Mouse (Mus musculus) gastrocnemius, postnatal 36 days (tissue): ENCODE data around the gene Gabbr2. TPM values are rescaled to one million over a fixed set of nuclear protein-coding genes. Genes with fewer than 3 reads are reported as not detected.
A peak's percentile ranks its signal among the peaks of the same experiment; 100 is the strongest.

Experiments
- DNase-seq, 2 experiments: peaks; one replicate each; pipeline ENCODE4 v3.0.0; 2022
- intact Hi-C: fragments of 180-260 bp; cut with DNase I; formaldehyde crosslinking; loops from one replicate; pipeline ENCODE4 v1.15.1; 2025
- total RNA-seq, 2 experiments: library from RNA; stranded (reverse); gene quantifications; 2 replicates each; pipeline ENCODE4 v1.2.3; 2021

The Gabbr2 gene
- total RNA-seq, 2 experiments from 2014 or later = 0.08 TPM; not detected in 1

GRCm38 (mm10) chr4:46989842-46990241 is 1.8 kb downstream of the Gabbr2 start:
- intact Hi-C loops = no loop called here
- no peak for DNase-seq

DNA sequence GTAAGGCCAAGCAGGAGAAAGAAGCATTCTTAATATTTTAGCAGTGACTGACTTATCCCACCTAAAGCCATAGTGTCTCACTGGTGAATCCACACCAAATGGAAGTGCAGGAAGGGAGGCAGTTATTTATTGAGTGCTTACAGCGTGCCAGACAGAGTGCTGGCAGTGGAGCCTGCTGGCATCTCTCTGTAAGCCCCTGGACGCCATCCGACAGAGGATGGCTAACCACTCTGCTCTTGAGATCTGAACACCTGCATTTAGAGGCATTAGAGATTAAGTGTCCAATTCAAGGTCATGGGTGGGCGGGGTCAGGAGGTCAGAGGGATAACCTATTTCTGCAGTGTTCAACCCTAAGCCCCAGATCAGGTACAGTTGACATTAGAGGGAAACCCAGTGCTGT is 2.8 kb downstream of the Gabbr2 start:
- intact Hi-C loops = no loop called here
- no peak for DNase-seq

- DNase-seq = no peak
- intact Hi-C loops = no loop called here
Observed at GRCm38 (mm10) chr4:46988257-46988656, 3.4 kb downstream of the Gabbr2 start.

GRCm38 (mm10) chr4:46987809-46988208 is 3.9 kb downstream of the Gabbr2 start:
- intact Hi-C loops = no loop called here

GRCm38 (mm10) chr4:46986054-46986453 is 5.6 kb downstream of the Gabbr2 start:
- intact Hi-C loops = no loop called here
- DNase-seq = no peak

More at GRCm38 (mm10) chr4:46987809-46988208, 3.9 kb downstream of the Gabbr2 start:
- DNase-seq = no peak

GRCm38 (mm10) chr4:46982912-46983311 is 8.8 kb downstream of the Gabbr2 start:
- DNase-seq = no peak
- intact Hi-C loops = no loop called here

- DNase-seq = no peak
- intact Hi-C loops = no loop called here
Observed at GRCm38 (mm10) chr4:46982094-46982493, 9.6 kb downstream of the Gabbr2 start.

- no peak for DNase-seq
- intact Hi-C loops = no loop called here
Observed at GRCm38 (mm10) chr4:46978371-46978770, 13.3 kb downstream of the Gabbr2 start.

DNA sequence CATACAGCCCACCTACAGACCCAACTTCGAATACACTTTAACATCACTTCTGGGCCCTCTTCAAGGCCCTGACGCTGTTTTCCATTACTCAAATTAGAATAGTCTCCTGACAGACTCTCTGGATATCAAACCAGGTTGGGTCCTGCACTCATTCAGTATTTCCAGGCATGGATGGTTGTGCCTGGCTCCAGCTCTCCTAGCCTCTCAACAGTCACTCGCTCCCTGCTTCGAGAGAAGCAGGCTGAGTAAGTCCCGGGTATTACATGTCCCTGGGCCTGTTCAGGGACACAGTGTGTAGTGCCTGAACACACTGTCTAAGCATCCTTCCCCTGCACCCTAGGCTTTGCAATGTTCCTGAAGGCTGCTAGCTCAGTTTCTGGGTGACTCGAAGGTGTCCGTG is 14.5 kb downstream of the Gabbr2 start:
- intact Hi-C loops = no loop called here

DNA sequence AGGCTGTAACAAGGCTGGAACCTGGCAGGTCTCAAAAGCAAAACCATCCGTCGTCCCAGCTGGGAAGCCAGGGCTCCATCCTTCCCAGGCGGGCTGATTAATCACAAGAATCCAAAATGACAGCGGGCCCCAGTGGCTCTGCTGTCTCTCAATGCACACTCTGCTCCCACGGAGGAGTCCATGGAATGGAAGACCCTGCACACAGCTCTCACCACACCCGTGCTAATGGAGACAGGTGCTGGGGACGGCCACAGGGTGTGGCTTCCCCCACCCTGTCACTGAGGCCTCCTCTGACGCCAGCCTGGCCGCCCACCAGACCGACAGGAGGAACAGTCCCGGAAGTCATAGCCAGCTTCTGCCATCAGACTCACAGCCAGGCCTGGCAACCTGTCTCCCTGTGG is 15.0 kb downstream of the Gabbr2 start:
- intact Hi-C loops = no loop called here
- no peak for DNase-seq

More for the DNA sequence above, 14.5 kb downstream of the Gabbr2 start:
- no peak for DNase-seq

DNA sequence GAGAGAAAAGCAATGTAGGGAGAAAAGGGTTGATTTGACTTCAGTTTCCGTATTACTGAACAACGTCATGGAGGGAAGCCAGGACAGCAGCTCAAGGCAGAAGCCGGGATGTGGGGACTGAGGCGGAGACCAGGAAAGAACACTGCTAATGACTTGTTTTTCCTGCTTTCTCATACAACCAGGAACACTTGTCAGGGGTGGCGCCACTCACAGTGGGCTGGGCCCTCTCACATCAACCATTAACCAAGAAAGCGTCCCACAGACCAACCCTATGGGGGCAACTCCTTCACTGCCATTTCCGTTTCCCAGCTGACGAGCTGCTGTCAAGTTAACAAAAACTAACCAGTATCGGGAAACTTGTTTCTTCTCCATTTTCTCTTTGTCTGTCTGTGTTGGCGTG is 18.4 kb downstream of the Gabbr2 start:
- no peak for DNase-seq
- intact Hi-C loops = no loop called here

- no peak for DNase-seq
- intact Hi-C loops = no loop called here
Observed at GRCm38 (mm10) chr4:46967981-46968380, 23.7 kb downstream of the Gabbr2 start.

DNA sequence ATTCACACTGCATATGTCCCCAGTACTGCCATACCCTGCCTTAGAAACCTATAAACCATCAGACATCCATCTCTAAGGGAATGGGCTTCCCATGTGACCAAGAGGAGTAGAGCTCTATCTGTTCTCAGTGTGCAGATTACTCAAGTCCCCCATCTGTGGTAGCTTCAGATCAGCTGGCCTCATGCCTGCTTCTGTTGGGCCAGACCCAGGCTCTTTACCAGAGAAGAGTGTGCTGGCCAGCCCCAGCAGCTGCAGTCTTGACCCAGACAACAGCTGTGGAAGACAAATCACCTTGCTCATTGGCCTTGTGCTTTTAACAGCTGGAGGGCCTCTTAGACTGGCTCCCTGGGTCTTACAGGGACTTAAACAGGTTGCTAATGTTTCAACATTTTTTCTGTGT is 25.1 kb downstream of the Gabbr2 start:
- DNase-seq = peak in 1 of 2 experiments; percentile 17
- intact Hi-C loops = no loop called here

GRCm38 (mm10) chr4:46961403-46961802 is 30.3 kb downstream of the Gabbr2 start:
- no peak for DNase-seq
- intact Hi-C loops = no loop called here

GRCm38 (mm10) chr4:46960208-46960607 is 31.5 kb downstream of the Gabbr2 start:
- no peak for DNase-seq
- intact Hi-C loops = no loop called here

GRCm38 (mm10) chr4:46959776-46960175 is 31.9 kb downstream of the Gabbr2 start:
- no peak for DNase-seq
- intact Hi-C loops = no loop called here

GRCm38 (mm10) chr4:46957955-46958354 is 33.7 kb downstream of the Gabbr2 start:
- intact Hi-C loops = no loop called here
- DNase-seq = no peak

DNA sequence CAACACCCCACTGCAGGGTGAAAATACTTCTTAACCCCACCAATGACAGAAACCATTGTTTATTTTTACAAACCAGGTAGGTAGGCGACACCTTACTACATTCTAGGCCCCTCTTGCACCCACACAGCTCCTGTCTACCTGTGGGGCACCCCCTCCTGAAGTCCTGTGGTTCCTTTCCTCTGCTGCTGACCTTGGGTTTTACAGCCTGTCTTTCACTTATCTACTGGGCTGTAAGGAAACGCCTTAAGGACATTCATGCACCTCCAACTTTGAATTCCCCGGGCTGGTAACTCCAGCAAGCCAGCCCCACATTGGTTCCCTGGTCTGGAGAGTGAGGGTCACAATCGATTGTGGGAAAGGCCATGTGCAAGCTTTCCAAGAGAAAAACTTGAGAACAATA is 34.7 kb downstream of the Gabbr2 start:
- no peak for DNase-seq
- intact Hi-C loops = no loop called here

GRCm38 (mm10) chr4:46953021-46953420 is 38.7 kb downstream of the Gabbr2 start:
- intact Hi-C loops = no loop called here
- DNase-seq = no peak

DNA sequence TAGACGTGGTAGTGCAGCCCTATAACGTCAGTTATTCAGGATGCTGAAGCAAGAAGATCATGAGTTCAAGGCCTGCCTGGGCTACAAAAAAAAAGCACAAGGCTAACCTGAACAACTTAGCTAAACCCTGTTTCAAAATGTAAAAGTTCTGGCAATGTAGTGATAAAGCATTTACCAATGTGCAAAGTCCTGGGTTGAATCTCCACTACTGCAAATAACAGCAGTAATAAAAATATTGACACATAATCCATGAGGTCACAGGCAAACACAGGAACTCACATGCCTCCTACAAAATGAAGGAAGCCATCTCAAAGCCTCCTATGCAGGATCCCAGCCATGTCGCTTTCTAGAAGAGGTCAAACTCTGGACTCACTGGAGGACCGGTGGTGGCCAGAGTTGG is 39.1 kb downstream of the Gabbr2 start:
- intact Hi-C loops = no loop called here
- DNase-seq = no peak

DNA sequence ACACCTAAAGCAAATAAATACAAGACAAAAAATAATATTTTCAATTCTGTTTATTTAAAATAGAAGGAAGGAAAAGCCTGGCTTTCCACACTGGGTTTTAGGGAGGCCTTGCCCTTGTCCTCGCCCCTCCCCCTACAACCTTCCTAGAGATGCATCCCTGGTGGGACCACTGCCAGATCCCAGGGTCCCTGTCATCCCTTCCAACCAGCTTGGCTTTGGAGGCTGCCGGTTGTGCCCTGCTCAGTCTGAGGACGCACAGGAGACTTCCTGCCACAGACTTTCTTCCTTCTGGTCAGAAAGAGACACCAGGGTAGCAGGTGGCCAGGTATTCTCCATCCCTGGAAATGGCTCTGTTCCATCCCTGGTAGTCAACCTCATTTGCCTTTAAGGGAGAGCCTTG is 57.4 kb downstream of the Gabbr2 start:
- intact Hi-C loops = no loop called here
- DNase-seq = no peak

DNA sequence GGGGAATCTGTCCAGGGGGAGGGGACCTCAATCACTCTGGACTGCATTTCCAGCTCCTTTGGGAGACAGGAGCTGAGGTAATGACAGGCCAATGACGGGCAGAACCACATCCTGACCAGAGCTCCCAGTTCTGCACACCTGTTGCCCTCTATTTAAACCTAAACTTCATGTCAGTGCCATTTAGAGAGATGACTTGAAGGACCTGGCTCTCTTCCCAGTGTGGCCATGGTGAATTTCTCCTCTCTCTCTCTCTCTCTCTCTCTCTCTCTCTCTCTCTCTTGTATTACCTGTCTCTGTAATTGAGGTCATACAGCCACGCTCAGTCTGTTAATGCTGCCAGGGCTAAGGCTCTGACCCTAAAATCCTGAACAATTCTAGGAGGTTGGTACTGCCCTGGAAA is 58.1 kb downstream of the Gabbr2 start:
- intact Hi-C loops = no loop called here

DNA sequence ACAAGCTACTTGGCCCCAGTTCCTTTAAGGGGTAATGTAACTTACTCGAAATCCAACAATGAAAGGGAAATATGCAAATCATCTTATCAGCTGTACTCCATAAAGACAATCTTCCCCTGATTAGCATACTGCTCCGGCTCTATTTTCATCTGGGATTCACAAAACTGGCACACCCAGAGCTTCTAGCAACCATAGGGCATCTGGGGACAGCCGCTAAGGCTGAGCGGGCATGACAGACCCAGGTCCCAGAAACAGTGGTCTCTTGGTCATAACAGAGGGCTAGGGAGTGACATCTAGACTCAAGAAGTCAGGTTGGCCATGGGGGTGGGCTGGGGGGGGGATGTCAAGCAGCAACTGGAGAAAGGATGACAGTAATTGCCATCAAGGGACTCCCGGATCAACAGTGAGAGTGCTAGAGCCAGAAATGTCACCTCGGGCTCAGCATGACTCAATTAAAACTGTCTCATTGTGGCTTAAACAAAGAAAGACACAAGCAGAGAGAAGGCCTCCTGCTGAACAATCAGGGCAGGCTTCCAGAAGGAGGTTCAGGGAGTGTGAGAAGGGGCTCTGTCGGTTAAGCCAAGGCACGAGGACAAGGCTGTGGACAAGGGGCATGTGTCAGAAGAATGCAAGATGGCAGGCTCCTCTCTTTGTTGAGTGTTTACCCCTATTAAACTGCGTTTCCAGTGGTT is 59.8 kb downstream of the Gabbr2 start:
- no peak for DNase-seq
- intact Hi-C loops = no loop called here

More for the DNA sequence above, 58.1 kb downstream of the Gabbr2 start:
- DNase-seq = no peak
